Mouse (Mus musculus) lung, postnatal 0 days (tissue): ENCODE measurements around the gene Wwp2.

Source experiments
- CTCF ChIP-seq: IDR thresholded peaks from 2 replicates; pipeline ENCODE4 v1.5.1; 2016; ENCODE audit warnings: antibody characterized with exemption, mild to moderate bottlenecking
- EP300 ChIP-seq: IDR thresholded peaks from 2 replicates; pipeline ENCODE4 v1.6.1; 2016; ENCODE audit warnings: antibody characterized with exemption, mild to moderate bottlenecking, control low read depth

- TF ChIP-seq CTCF (no peak), EP300 (no peak)
These were observed 11.0 kb upstream of the Wwp2 start for GRCm38 (mm10) chr8:107425230-107425597.
